Mouse (Mus musculus) MEL (cell line): Measurements from ENCODE around the gene Psd. TPM values are rescaled to one million over a fixed set of nuclear protein-coding genes. Genes with fewer than 3 reads are reported as not detected.

Experiments
- DNase-seq: peaks from one replicate; pipeline ENCODE4 v3.0.0; 2011; ENCODE audit warnings: low read depth, low spot score
- H3K27ac ChIP-seq: 2 replicates; pipeline ENCODE4 v1.5.1; 2012; ENCODE audit warnings: low read depth, mild to moderate bottlenecking, control low read depth, low read length, moderate library complexity; ENCODE audit not compliant: control insufficient read depth
- H3K27me3 ChIP-seq, 2 experiments: fragments of 150-350 bp in 1 of 2; sonication (generic) in 1 of 2; 2 replicates each; pipeline ENCODE4 v1.6.1; 2012; ENCODE audit warnings: low read length in 2 of 2, mild to moderate bottlenecking in 2 of 2, improper control_type of control experiment in 1 of 2, moderate library complexity in 1 of 2; ENCODE audit not compliant: insufficient read depth in 2 of 2, control insufficient read depth in 1 of 2
- H3K36me3 ChIP-seq, 2 experiments: 2 replicates each; pipeline ENCODE4 v1.6.1; 2012 to 2014; ENCODE audit warnings: low read length in 2 of 2, improper control_type of control experiment in 1 of 2, inconsistent platforms in 1 of 2, mild to moderate bottlenecking in 1 of 2; ENCODE audit not compliant: insufficient read depth in 2 of 2, control insufficient read depth in 1 of 2
- H3K4me1 ChIP-seq, 2 experiments: fragments of 150-350 bp in 1 of 2; sonication (generic) in 1 of 2; 2 replicates each; pipeline ENCODE4 v1.6.1; 2012; ENCODE audit warnings: low read length in 2 of 2, improper control_type of control experiment in 1 of 2, mild to moderate bottlenecking in 1 of 2; ENCODE audit not compliant: insufficient read depth in 2 of 2, control insufficient read depth in 1 of 2
- H3K4me3 ChIP-seq, 2 experiments: fragments of 150-350 bp in 1 of 2; sonication (generic) in 1 of 2; 2 replicates each; pipeline ENCODE4 v1.5.1; 2012; ENCODE audit warnings: low read depth in 2 of 2, low read length in 2 of 2, mild to moderate bottlenecking in 2 of 2, moderate library complexity in 2 of 2, control low read depth in 1 of 2, improper control_type of control experiment in 1 of 2; ENCODE audit not compliant: control insufficient read depth in 1 of 2, insufficient read depth in 1 of 2
- H3K79me2 ChIP-seq: 2 replicates; pipeline ENCODE4 v1.6.1; 2012; ENCODE audit warnings: mild to moderate bottlenecking, low read length, moderate library complexity; ENCODE audit not compliant: control insufficient read depth, poor library complexity, insufficient read depth
- H3K9ac ChIP-seq: 2 replicates; pipeline ENCODE4 v1.6.1; 2012; ENCODE audit warnings: low read depth, mild to moderate bottlenecking, control low read depth, low read length, moderate library complexity; ENCODE audit not compliant: control insufficient read depth, poor library complexity, severe bottlenecking
- H3K9me3 ChIP-seq: fragments of 150-350 bp; sonication (generic); replicated peaks from 2 replicates; pipeline ENCODE4 v1.6.1; 2012; ENCODE audit warnings: mild to moderate bottlenecking, low read length, improper control_type of control experiment, moderate library complexity; ENCODE audit not compliant: insufficient read depth
- BHLHE40 ChIP-seq: IDR thresholded peaks from 2 replicates; pipeline ENCODE4 v1.6.1; 2012; ENCODE audit warnings: low read depth, mild to moderate bottlenecking, inconsistent platforms, low read length, improper control_type of control experiment, borderline replicate concordance
- CHD1 ChIP-seq: IDR thresholded peaks from 2 replicates; pipeline ENCODE4 v1.6.1; 2012; ENCODE audit warnings: low read depth, mild to moderate bottlenecking, inconsistent platforms, low read length, improper control_type of control experiment
- CHD2 ChIP-seq: IDR thresholded peaks from 2 replicates; pipeline ENCODE4 v1.6.1; 2011; ENCODE audit warnings: low read length, improper control_type of control experiment
- CTCF ChIP-seq, 3 experiments: IDR thresholded peaks in 2 of 3; conservative IDR thresholded peaks in 1 of 3; 2 replicates each; pipeline ENCODE4 v1.5.1; 2011 to 2012; ENCODE audit warnings: low read length in 3 of 3, low read depth in 2 of 3, mild to moderate bottlenecking in 2 of 3, improper control_type of control experiment in 1 of 3, inconsistent platforms in 1 of 3, mixed read lengths in 1 of 3, moderate library complexity in 1 of 3; ENCODE audit not compliant: control insufficient read depth in 1 of 3, insufficient read depth in 1 of 3, poor library complexity in 1 of 3, severe bottlenecking in 1 of 3
- E2F4 ChIP-seq: IDR thresholded peaks from 2 replicates; pipeline ENCODE4 v1.6.1; 2011; ENCODE audit warnings: low read depth, low read length, improper control_type of control experiment, borderline replicate concordance
- ELF1 ChIP-seq: IDR thresholded peaks from 2 replicates; pipeline ENCODE4 v1.6.1; 2014; ENCODE audit warnings: low read depth, mild to moderate bottlenecking, inconsistent platforms, low read length, improper control_type of control experiment, moderate library complexity
- EP300 ChIP-seq, 2 experiments: IDR thresholded peaks; 2 replicates each; pipeline ENCODE4 v1.6.1; 2011; ENCODE audit warnings: improper control_type of control experiment in 2 of 2, low read length in 2 of 2, low read depth in 1 of 2, mild to moderate bottlenecking in 1 of 2
- ETS1 ChIP-seq: IDR thresholded peaks from 2 replicates; pipeline ENCODE4 v1.6.1; 2012; ENCODE audit warnings: low read depth, mild to moderate bottlenecking, inconsistent platforms, low read length, improper control_type of control experiment, moderate library complexity
- GABPA ChIP-seq: IDR thresholded peaks from 2 replicates; pipeline ENCODE4 v1.6.1; 2012; ENCODE audit warnings: low read depth, mild to moderate bottlenecking, inconsistent platforms, low read length, improper control_type of control experiment, moderate library complexity
- GATA1 ChIP-seq: IDR thresholded peaks from 2 replicates; pipeline ENCODE4 v1.6.1; 2011; ENCODE audit warnings: low read depth, low read length, improper control_type of control experiment
- HCFC1 ChIP-seq: IDR thresholded peaks from 2 replicates; pipeline ENCODE4 v1.6.1; 2012; ENCODE audit warnings: low read depth, mild to moderate bottlenecking, inconsistent platforms, low read length, improper control_type of control experiment, moderate library complexity
- JUND ChIP-seq: IDR thresholded peaks from 2 replicates; pipeline ENCODE4 v1.6.1; 2011; ENCODE audit warnings: low read depth, mild to moderate bottlenecking, improper control_type of control experiment, low read length
- KAT2A ChIP-seq: conservative IDR thresholded peaks from 2 replicates; pipeline ENCODE4 v1.6.1; 2012; ENCODE audit warnings: low read depth, low read length, improper control_type of control experiment, inconsistent platforms
- MAFK ChIP-seq: IDR thresholded peaks from 2 replicates; pipeline ENCODE4 v1.6.1; 2011; ENCODE audit warnings: low read depth, mild to moderate bottlenecking, low read length, improper control_type of control experiment, borderline replicate concordance
- MAX ChIP-seq: IDR thresholded peaks from 2 replicates; pipeline ENCODE4 v1.6.1; 2011; ENCODE audit warnings: low read length, improper control_type of control experiment
- MAZ ChIP-seq: IDR thresholded peaks from 2 replicates; pipeline ENCODE4 v1.6.1; 2012; ENCODE audit warnings: low read depth, mild to moderate bottlenecking, inconsistent platforms, low read length, improper control_type of control experiment
- MEF2A ChIP-seq: IDR thresholded peaks from 2 replicates; pipeline ENCODE4 v1.6.1; 2014; ENCODE audit warnings: low read depth, mild to moderate bottlenecking, inconsistent platforms, low read length, improper control_type of control experiment; ENCODE audit not compliant: poor library complexity, insufficient replicate concordance, severe bottlenecking; ENCODE audit errors: extremely low read depth
- MYB ChIP-seq: IDR thresholded peaks from 2 replicates; pipeline ENCODE4 v1.6.1; 2011; ENCODE audit warnings: mild to moderate bottlenecking, low read depth, low read length, improper control_type of control experiment
- MYC ChIP-seq: IDR thresholded peaks from 2 replicates; pipeline ENCODE4 v1.6.1; 2011; ENCODE audit warnings: low read depth, mild to moderate bottlenecking, low read length, improper control_type of control experiment, moderate library complexity
- NELFE ChIP-seq: IDR thresholded peaks from 2 replicates; pipeline ENCODE4 v1.6.1; 2011; ENCODE audit warnings: low read depth, low read length, improper control_type of control experiment
- NRF1 ChIP-seq: IDR thresholded peaks from 2 replicates; pipeline ENCODE4 v1.6.1; 2014; ENCODE audit warnings: low read depth, mild to moderate bottlenecking, inconsistent platforms, low read length, improper control_type of control experiment, moderate library complexity; ENCODE audit not compliant: poor library complexity, insufficient read depth, severe bottlenecking
- POLR2A ChIP-seq, 2 experiments: IDR thresholded peaks; 2 replicates each; pipeline ENCODE4 v1.6.1; 2011 to 2012; ENCODE audit warnings: low read length in 2 of 2, mild to moderate bottlenecking in 2 of 2, control low read depth in 1 of 2, improper control_type of control experiment in 1 of 2, low read depth in 1 of 2, moderate library complexity in 1 of 2; ENCODE audit not compliant: control insufficient read depth in 1 of 2, insufficient read depth in 1 of 2, poor library complexity in 1 of 2
- POLR2AphosphoS2 ChIP-seq: IDR thresholded peaks from 2 replicates; pipeline ENCODE4 v1.6.1; 2011; ENCODE audit warnings: low read length, improper control_type of control experiment
- RAD21 ChIP-seq: IDR thresholded peaks from 2 replicates; pipeline ENCODE4 v1.6.1; 2011; ENCODE audit warnings: mild to moderate bottlenecking, low read depth, low read length, improper control_type of control experiment
- RCOR1 ChIP-seq: IDR thresholded peaks from 2 replicates; pipeline ENCODE4 v1.6.1; 2012; ENCODE audit warnings: low read depth, mild to moderate bottlenecking, inconsistent platforms, low read length, improper control_type of control experiment
- SIN3A ChIP-seq: IDR thresholded peaks from 2 replicates; pipeline ENCODE4 v1.6.1; 2012; ENCODE audit warnings: low read length, improper control_type of control experiment, inconsistent platforms
- SMC3 ChIP-seq: IDR thresholded peaks from 2 replicates; pipeline ENCODE4 v1.6.1; 2011; ENCODE audit warnings: low read depth, low read length, improper control_type of control experiment
- TAL1 ChIP-seq: IDR thresholded peaks from 2 replicates; pipeline ENCODE4 v1.6.1; 2012; ENCODE audit warnings: mild to moderate bottlenecking, inconsistent platforms, low read length, moderate library complexity, mixed read lengths
- TBP ChIP-seq: IDR thresholded peaks from 2 replicates; pipeline ENCODE4 v1.8.0; 2011; ENCODE audit warnings: low read depth, low read length, improper control_type of control experiment
- TCF12 ChIP-seq: IDR thresholded peaks from 2 replicates; pipeline ENCODE4 v1.6.1; 2014; ENCODE audit warnings: low read depth, mild to moderate bottlenecking, inconsistent platforms, low read length, improper control_type of control experiment, moderate library complexity
- UBTF ChIP-seq: IDR thresholded peaks from 2 replicates; pipeline ENCODE4 v1.6.1; 2012; ENCODE audit warnings: low read depth, mild to moderate bottlenecking, inconsistent platforms, low read length, improper control_type of control experiment, moderate library complexity, borderline replicate concordance; ENCODE audit not compliant: insufficient read depth
- USF2 ChIP-seq, 2 experiments: IDR thresholded peaks; 2 replicates each; pipeline ENCODE4 v1.6.1; 2011 to 2012; ENCODE audit warnings: improper control_type of control experiment in 2 of 2, low read length in 2 of 2, borderline replicate concordance in 1 of 2, inconsistent platforms in 1 of 2, low read depth in 1 of 2, mild to moderate bottlenecking in 1 of 2; ENCODE audit not compliant: insufficient read depth in 1 of 2
- ZC3H11A ChIP-seq: IDR thresholded peaks from 2 replicates; pipeline ENCODE4 v1.6.1; 2012; ENCODE audit warnings: low read depth, mild to moderate bottlenecking, inconsistent platforms, low read length, improper control_type of control experiment
- ZKSCAN1 ChIP-seq: IDR thresholded peaks from 2 replicates; pipeline ENCODE4 v1.6.1; 2012; ENCODE audit warnings: low read depth, mild to moderate bottlenecking, inconsistent platforms, low read length, improper control_type of control experiment, moderate library complexity
- ZMIZ1 ChIP-seq: IDR thresholded peaks from 2 replicates; pipeline ENCODE4 v1.6.1; 2012; ENCODE audit warnings: low read depth, mild to moderate bottlenecking, inconsistent platforms, low read length, improper control_type of control experiment, moderate library complexity
- ZNF384 ChIP-seq: IDR thresholded peaks from 2 replicates; pipeline ENCODE4 v1.6.1; 2012; ENCODE audit warnings: low read depth, mild to moderate bottlenecking, inconsistent platforms, low read length, improper control_type of control experiment
- polyA plus RNA-seq, 2 experiments: library from polyadenylated mRNA; stranded (reverse) in 1 of 2; unstranded in 1 of 2; fragments of >175 nt in 1 of 2; fragments of >200 nt in 1 of 2; gene quantifications; 2 replicates each; pipeline versions ENCODE4 v1.2.1 to v1.2.4; 2012; ENCODE audit warnings: low replicate concordance in 2 of 2, low read depth in 1 of 2; ENCODE audit not compliant: insufficient read length in 2 of 2, insufficient read depth in 1 of 2, missing spikeins in 1 of 2
- total RNA-seq: library from RNA; depleted of rRNA; stranded (reverse); fragments of 300-350 nt; gene quantifications from 2 replicates; pipeline ENCODE4 v1.2.3, GENCODE M21; 2012

Gene Psd
- total and polyA plus RNA-seq, 3 experiments = 4.5 to 17.2 TPM; not detected in 1

DNA sequence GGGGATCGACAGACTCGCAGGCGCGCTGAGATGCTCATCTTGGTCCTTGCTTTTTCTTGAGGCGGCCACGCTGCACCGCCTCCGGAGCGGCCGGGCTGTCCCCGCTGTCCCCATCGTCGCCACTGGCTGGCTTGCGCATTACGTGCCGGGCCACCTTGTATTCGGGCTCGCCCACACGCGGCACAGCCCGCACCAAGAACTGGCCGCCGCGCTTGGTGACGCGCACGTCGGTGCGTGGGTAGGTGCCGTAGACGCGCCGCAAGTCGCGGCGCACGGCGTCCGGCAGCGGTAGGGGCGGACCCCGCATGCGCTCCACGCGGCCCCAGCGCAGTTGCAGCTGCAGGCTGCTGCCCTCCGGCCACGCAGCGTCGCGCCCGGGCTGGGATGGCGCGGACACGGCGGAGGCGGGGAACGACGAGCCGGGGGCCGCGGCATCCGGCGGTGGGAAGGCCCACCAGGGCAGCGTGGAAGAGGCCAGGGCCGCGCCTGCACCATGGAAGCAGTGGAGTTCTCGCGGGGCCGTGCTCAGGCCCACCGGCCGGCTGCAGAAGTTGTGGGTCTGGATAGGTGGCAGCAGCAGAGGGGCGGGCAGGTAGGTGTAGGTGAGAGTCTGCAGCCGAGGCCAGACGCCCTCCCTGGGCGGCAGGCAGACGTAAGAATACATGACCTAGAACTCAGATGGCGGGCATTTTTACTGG lies 22.0 kb upstream of the Psd start:
- Histone ChIP-seq H3K36me3 (peaks cover 0 to 44% of the 10 kb centered on the region in 2 experiments; a peak in 2 of 4 replicates), H3K27ac (peak overlapping the region; percentile 78), H3K9me3 (no peaks in the 10 kb centered on the region), H3K4me1 (peaks cover 21 to 44% of the 10 kb centered on the region in 2 experiments), H3K4me3 (peak overlapping the region; percentile 66 to 84), H3K79me2 (peaks cover 8% of the 10 kb centered on the region), H3K9ac (peak overlapping the region; percentile 84), H3K27me3 (no peaks in the 10 kb centered on the region)
- DNase-seq = peak; percentile 93
- TF ChIP-seq MEF2A (no peak), ZKSCAN1 (no peak), TAL1 (no peak), JUND (no peak), E2F4 (no peak), ETS1 (no peak; the same call in 1 of the 2 replicates), SMC3 (no peak), NRF1 (peak; percentile 76), MYC (no peak), CHD1 (no peak), HCFC1 (peak; percentile 73), MYB (0 out of 2 replicates have a peak, but pooled peaks have one; percentile 10), GATA1 (no peak), ELF1 (no peak), GABPA (no peak), BHLHE40 (no peak), RCOR1 (no peak), SIN3A (peak; percentile 66; the same call in 1 of the 2 replicates), ZNF384 (no peak), EP300 (IDR thresholded peaks at IDR 0.05; ENCODE audit: low read depth in 1 of 2, low read length in 2 of 2) (no peak), ZC3H11A (no peak), MAX (peak; percentile 85), USF2 (IDR thresholded peaks at IDR 0.05; ENCODE audit: borderline replicate concordance in 1 of 2, insufficient read depth in 1 of 2, low read depth in 1 of 2, low read length in 2 of 2) (no peak), TBP (no peak), KAT2A (no peak), CTCF (IDR thresholded peaks at IDR 0.05 in 2 of 3, conservative IDR thresholded peaks at IDR 0.05 in 1 of 3; ENCODE audit: control insufficient read depth in 1 of 3, insufficient read depth in 1 of 3, low read depth in 2 of 3, low read length in 3 of 3, poor library complexity in 1 of 3, severe bottlenecking in 1 of 3) (0 out of 6 replicates have a peak, but pooled peaks of 1 of the 3 experiments have one; percentile 1), MAFK (no peak), CHD2 (no peak), NELFE (peak; percentile 93), POLR2A (IDR thresholded peaks at IDR 0.05; ENCODE audit: control insufficient read depth in 1 of 2, insufficient read depth in 1 of 2, low read depth in 1 of 2, low read length in 2 of 2, poor library complexity in 1 of 2) (peak; percentile 91), TCF12 (0 out of 2 replicates have a peak, but pooled peaks have one; percentile 47), UBTF (peak; percentile 59; the same call in 1 of the 2 replicates), RAD21 (no peak), ZMIZ1 (0 out of 2 replicates have a peak, but pooled peaks have one; percentile 37), MAZ (no peak), POLR2AphosphoS2 (peak; percentile 78)
